19 mouse cellular contexts compared by ENCODE assay signal in genomic region chr8:61617651-61618050, GRCm38 (mm10).
DNase-seq lines count a peak whose midpoint lies in the region; ATAC-seq and TF ChIP-seq lines count a peak whose summit lies in the region.
"Had no signal": no experiment of that assay in that cellular context is flagged by ENCODE, and none has a peak within 500 bp of the region (broad histone marks: within the 10 kb centered on the region; RNA-seq: fewer than 3 reads in every experiment).

No protein-coding gene starts in this region.

- peak overlapping the region; percentile 70 for H3K27ac ChIP-seq in heart, adult 2 months
- no peak overlapping the region for H3K27ac ChIP-seq in heart, embryonic 11.5 days (ENCODE audit: low read depth, low read length)
- H3K27ac ChIP-seq in heart, embryonic 16.5 days (ENCODE audit: low read length) = peak overlapping the region; percentile 18; the same call in 1 of the 2 replicates
- H3K27ac ChIP-seq: embryonic facial prominence, embryonic 13.5 days; forebrain, embryonic 13.5 days; hindbrain, embryonic 13.5 days; hindbrain, postnatal 0 days had no signal

- DNase-seq in gastrocnemius, adult 18-20 months (ENCODE audit: low spot score) = peak; percentile 28
- DNase-seq in gastrocnemius, postnatal 36 days = no peak
- peak in 1 of 2 experiments; percentile 48 for DNase-seq in heart, adult 2 months
- no peak for DNase-seq in lung, adult 18-20 months
- DNase-seq: adrenal gland, postnatal 10 days; cerebellum, adult 11 months; cerebellum, adult 8-10 months; cerebellum, postnatal 14 days; gastrocnemius, postnatal 14 days; kidney, adult 11 months; kidney, adult 9 months had no signal

- WGBS in heart, adult 2 months = 44% methylated on average over 2 of the region's 2 CpGs
- WGBS in heart, embryonic 11.5 days (ENCODE audit: insufficient replicate concordance) = 74% methylated on average over 2 of the region's 2 CpGs
- WGBS in heart, embryonic 16.5 days = 53% methylated on average over 2 of the region's 2 CpGs

- no peak for ATAC-seq in heart, embryonic 11.5 days (replicated peaks; ENCODE audit: insufficient number of reproducible peaks, low FRiP score, low TSS enrichment)
- ATAC-seq in heart, embryonic 16.5 days (replicated peaks; ENCODE audit: extremely low read depth, insufficient read depth, low FRiP score) = no peak
- ATAC-seq in granulocyte monocyte progenitor cell, adult 5-6 weeks (replicated peaks; ENCODE audit: poor library complexity, severe bottlenecking) = no peak
- ATAC-seq: forebrain, embryonic 13.5 days; hindbrain, postnatal 0 days had no signal

- H3K9me3 ChIP-seq in heart, embryonic 11.5 days (replicated peaks; ENCODE audit: control insufficient read depth, low read length) = no peaks in the 10 kb centered on the region
- no peaks in the 10 kb centered on the region for H3K9me3 ChIP-seq in heart, embryonic 16.5 days (replicated peaks; ENCODE audit: control insufficient read depth, low read length)
- H3K9me3 ChIP-seq: embryonic facial prominence, embryonic 13.5 days; forebrain, embryonic 13.5 days; heart, embryonic 13.5 days; hindbrain, embryonic 13.5 days had no signal

- TF ChIP-seq EP300 in heart, adult 2 months (IDR thresholded peaks at IDR 0.05; ENCODE audit: insufficient read depth, low read depth, low read length) = 0 out of 2 replicates have a peak, but pooled peaks have one; percentile 53

- H3K79me2 ChIP-seq in heart, adult 2 months (replicated peaks; ENCODE audit: control insufficient read depth, insufficient read depth, low read length) = no peaks in the 10 kb centered on the region

- no peak overlapping the region for H3K4me2 ChIP-seq in heart, embryonic 11.5 days
- H3K4me2 ChIP-seq in heart, embryonic 16.5 days (ENCODE audit: low read depth, low read length) = no peak overlapping the region
- H3K4me2 ChIP-seq: embryonic facial prominence, embryonic 13.5 days; forebrain, embryonic 13.5 days; heart, embryonic 13.5 days; hindbrain, embryonic 13.5 days had no signal

- H3K27me3 ChIP-seq in heart, adult 2 months (ENCODE audit: control insufficient read depth, insufficient read depth, low read length) = no peaks in the 10 kb centered on the region
- no peaks in the 10 kb centered on the region for H3K27me3 ChIP-seq in heart, embryonic 11.5 days (ENCODE audit: control insufficient read depth, insufficient read depth, low read length)
- H3K27me3 ChIP-seq in heart, embryonic 16.5 days (ENCODE audit: control insufficient read depth, insufficient read depth, low read length) = no peaks in the 10 kb centered on the region
- H3K27me3 ChIP-seq: embryonic facial prominence, embryonic 13.5 days; forebrain, embryonic 13.5 days; heart, embryonic 13.5 days; hindbrain, embryonic 13.5 days had no signal

- no peak overlapping the region for H3K4me3 ChIP-seq in heart, adult 2 months
- H3K4me3 ChIP-seq in heart, embryonic 11.5 days (ENCODE audit: low read depth, low read length) = no peak overlapping the region
- H3K4me3 ChIP-seq in heart, embryonic 16.5 days (ENCODE audit: low read length) = no peak overlapping the region
- H3K4me3 ChIP-seq: embryonic facial prominence, embryonic 13.5 days; forebrain, embryonic 13.5 days; heart, embryonic 13.5 days; hindbrain, embryonic 13.5 days had no signal

- H3K4me1 ChIP-seq in heart, adult 2 months (ENCODE audit: control insufficient read depth, insufficient read depth, low read length) = peaks cover 7% of the 10 kb centered on the region
- H3K4me1 ChIP-seq in heart, embryonic 11.5 days (ENCODE audit: control insufficient read depth, insufficient read depth, low read length) = peaks cover 17% of the 10 kb centered on the region
- peaks cover 31% of the 10 kb centered on the region for H3K4me1 ChIP-seq in heart, embryonic 16.5 days (ENCODE audit: control insufficient read depth, insufficient read depth, low read length)
- H3K4me1 ChIP-seq: forebrain, embryonic 13.5 days had no signal

- intact Hi-C loops in gastrocnemius, postnatal 36 days (cut with DNase I) = no loop called here
- intact Hi-C loops in heart, adult 2 months (cut with DNase I) = loop anchor here (5.0 kb wide), 3 partner anchors 45 to 65 kb away; no protein-coding TSS in a partner anchor

- H3K9ac ChIP-seq in heart, adult 2 months (ENCODE audit: low read depth, low read length) = no peak overlapping the region
- H3K9ac ChIP-seq in heart, embryonic 11.5 days (ENCODE audit: low read depth, low read length) = no peak overlapping the region
- no peak overlapping the region for H3K9ac ChIP-seq in heart, embryonic 16.5 days (ENCODE audit: low read length)
- H3K9ac ChIP-seq: embryonic facial prominence, embryonic 13.5 days; forebrain, embryonic 13.5 days; heart, embryonic 13.5 days; hindbrain, embryonic 13.5 days had no signal

- TF ChIP-seq CTCF in heart, adult 2 months (IDR thresholded peaks at IDR 0.05) = no peak

- peaks cover 9% of the 10 kb centered on the region; the same call in 1 of the 2 replicates for H3K36me3 ChIP-seq in heart, adult 2 months (ENCODE audit: control insufficient read depth, insufficient read depth, low read length)
- H3K36me3 ChIP-seq in heart, embryonic 11.5 days (ENCODE audit: control insufficient read depth, insufficient read depth, low read length) = no peaks in the 10 kb centered on the region
- H3K36me3 ChIP-seq in heart, embryonic 16.5 days (ENCODE audit: control insufficient read depth, insufficient read depth) = 0 out of 2 replicates have a peak, but pooled peaks cover 3% of the 10 kb centered on the region
- H3K36me3 ChIP-seq: embryonic facial prominence, embryonic 13.5 days; heart, embryonic 13.5 days; hindbrain, embryonic 13.5 days had no signal

- no peak for TF ChIP-seq POLR2A in heart, adult 2 months (IDR thresholded peaks at IDR 0.05; ENCODE audit: insufficient read depth, low read depth, low read length)
